Mouse (Mus musculus): Measurements from ENCODE around the gene Rcan3. TPM values are rescaled to one million over a fixed set of nuclear protein-coding genes. Genes with fewer than 3 reads are reported as not detected.

The Rcan3 gene
- polyA plus RNA-seq, 1 experiment from 2014 or later, result 10.1 TPM

DNA sequence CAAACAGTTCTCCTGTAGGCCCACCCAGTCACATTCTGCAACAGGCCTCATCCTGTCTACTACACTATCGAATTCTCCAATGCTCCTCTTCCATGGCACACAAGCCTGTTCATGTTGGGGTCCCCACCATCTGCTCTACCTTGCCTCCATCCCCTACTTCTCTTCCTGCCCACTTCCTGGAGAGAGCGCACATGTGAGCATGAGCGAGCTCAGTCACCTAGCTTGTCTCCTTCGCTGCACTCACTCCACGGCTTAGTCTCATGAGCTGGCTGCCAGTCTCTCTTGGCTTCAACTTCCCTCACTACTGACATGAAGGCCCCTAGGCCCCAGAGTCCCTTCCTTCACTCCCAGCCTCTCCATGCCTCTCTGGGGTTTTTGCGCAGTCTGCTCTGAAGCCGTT is 7.1 kb downstream of the Rcan3 start:
- Histone ChIP-seq H3K9ac (ENCODE audit: low read depth, low read length) (no peak overlapping the region), H3K4me1 (ENCODE audit: control insufficient read depth, insufficient read depth, low read length) (no peaks in the 10 kb centered on the region), H3K27me3 (ENCODE audit: control insufficient read depth, insufficient read depth, low read length) (no peaks in the 10 kb centered on the region), H3K27ac (ENCODE audit: low read depth, low read length) (no peak overlapping the region), H3K36me3 (ENCODE audit: control insufficient read depth, insufficient read depth, low read length) (peaks cover 4% of the 10 kb centered on the region; the same call in 1 of the 2 replicates), H3K4me3 (ENCODE audit: low read depth, low read length) (no peak overlapping the region), H3K4me2 (no peak overlapping the region), H3K9me3 (replicated peaks; ENCODE audit: control insufficient read depth, low read length) (no peaks in the 10 kb centered on the region)
- WGBS (ENCODE audit: insufficient replicate concordance), result 88% methylated on average over 7 of the region's 7 CpGs
- no peak for ATAC-seq (replicated peaks; ENCODE audit: insufficient number of reproducible peaks, low FRiP score, low TSS enrichment)

DNA sequence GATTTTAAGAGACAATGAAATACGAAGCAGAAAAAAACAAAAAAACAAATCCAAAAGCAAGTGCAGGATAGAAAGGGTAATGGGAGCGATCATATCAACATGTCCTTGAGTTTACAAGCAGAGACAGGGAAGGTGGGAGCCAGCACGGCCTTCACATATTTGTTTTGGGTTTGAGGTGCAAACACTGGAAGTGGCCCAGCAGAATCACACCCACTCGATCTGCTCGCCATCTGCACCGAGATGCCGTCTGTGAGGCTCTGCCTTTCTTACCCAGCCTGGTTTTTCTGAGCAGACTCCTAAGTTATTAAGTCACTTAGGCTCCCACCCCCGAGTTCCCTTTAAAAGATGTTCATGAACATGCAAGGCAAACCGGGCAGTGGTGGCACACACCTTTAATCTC is 8.0 kb downstream of the Rcan3 start:
- H3K4me1 ChIP-seq (ENCODE audit: control insufficient read depth, insufficient read depth, low read length), result no peaks in the 10 kb centered on the region
- H3K27me3 ChIP-seq (ENCODE audit: control insufficient read depth, insufficient read depth, low read length), result no peaks in the 10 kb centered on the region
- no peak overlapping the region for H3K4me3 ChIP-seq (ENCODE audit: low read depth, low read length)
- no peak overlapping the region for H3K27ac ChIP-seq (ENCODE audit: low read depth, low read length)
- ATAC-seq (replicated peaks; ENCODE audit: insufficient number of reproducible peaks, low FRiP score, low TSS enrichment), result no peak
- no peak overlapping the region for H3K9ac ChIP-seq (ENCODE audit: low read depth, low read length)
- WGBS (ENCODE audit: insufficient replicate concordance), result 82% methylated on average over 9 of the region's 9 CpGs
- H3K9me3 ChIP-seq (replicated peaks; ENCODE audit: control insufficient read depth, low read length), result no peaks in the 10 kb centered on the region
- peaks cover 4% of the 10 kb centered on the region; the same call in 1 of the 2 replicates for H3K36me3 ChIP-seq (ENCODE audit: control insufficient read depth, insufficient read depth, low read length)
- no peak overlapping the region for H3K4me2 ChIP-seq

DNA sequence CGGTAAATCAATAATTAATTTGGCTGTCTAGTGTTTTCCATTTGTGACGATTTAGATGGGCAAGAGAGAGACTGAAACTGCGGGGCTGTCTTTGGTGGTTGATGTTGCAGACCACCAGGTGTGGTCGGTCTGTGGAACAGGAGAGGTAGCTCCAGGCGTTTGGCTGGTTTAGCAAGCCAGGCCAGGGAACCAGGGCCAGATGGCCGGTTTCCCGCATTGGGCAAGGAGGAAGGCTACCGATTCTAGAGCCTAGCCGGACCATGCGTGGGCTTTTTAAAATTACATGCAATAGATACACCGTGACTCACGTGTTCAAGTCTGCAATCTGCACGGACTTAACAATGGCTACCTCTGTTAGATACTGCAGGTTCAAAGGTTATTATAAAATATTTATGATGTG is 12.7 kb downstream of the Rcan3 start:
- ATAC-seq (replicated peaks; ENCODE audit: insufficient number of reproducible peaks, low FRiP score, low TSS enrichment), result no peak
- H3K9me3 ChIP-seq (replicated peaks; ENCODE audit: control insufficient read depth, low read length), result no peaks in the 10 kb centered on the region
- H3K27ac ChIP-seq (ENCODE audit: low read depth, low read length), result no peak overlapping the region
- 89% methylated on average over 13 of the region's 13 CpGs for WGBS (ENCODE audit: insufficient replicate concordance)
- H3K4me3 ChIP-seq (ENCODE audit: low read depth, low read length), result no peak overlapping the region
- H3K9ac ChIP-seq (ENCODE audit: low read depth, low read length), result no peak overlapping the region
- H3K27me3 ChIP-seq (ENCODE audit: control insufficient read depth, insufficient read depth, low read length), result no peaks in the 10 kb centered on the region
- no peaks in the 10 kb centered on the region for H3K4me1 ChIP-seq (ENCODE audit: control insufficient read depth, insufficient read depth, low read length)
- peaks cover 4% of the 10 kb centered on the region; the same call in 1 of the 2 replicates for H3K36me3 ChIP-seq (ENCODE audit: control insufficient read depth, insufficient read depth, low read length)
- H3K4me2 ChIP-seq, result no peak overlapping the region

GRCm38 (mm10) chr4:135420416-135420815 is 13.2 kb downstream of the Rcan3 start:
- Histone ChIP-seq H3K4me2 (no peak overlapping the region), H3K36me3 (ENCODE audit: control insufficient read depth, insufficient read depth, low read length) (peaks cover 4% of the 10 kb centered on the region; the same call in 1 of the 2 replicates), H3K27ac (ENCODE audit: low read depth, low read length) (no peak overlapping the region), H3K9me3 (replicated peaks; ENCODE audit: control insufficient read depth, low read length) (no peaks in the 10 kb centered on the region), H3K4me1 (ENCODE audit: control insufficient read depth, insufficient read depth, low read length) (no peaks in the 10 kb centered on the region), H3K4me3 (ENCODE audit: low read depth, low read length) (no peak overlapping the region), H3K9ac (ENCODE audit: low read depth, low read length) (no peak overlapping the region), H3K27me3 (ENCODE audit: control insufficient read depth, insufficient read depth, low read length) (no peaks in the 10 kb centered on the region)
- WGBS (ENCODE audit: insufficient replicate concordance), result 69% methylated on average over 11 of the region's 11 CpGs
- no peak for ATAC-seq (replicated peaks; ENCODE audit: insufficient number of reproducible peaks, low FRiP score, low TSS enrichment)

DNA sequence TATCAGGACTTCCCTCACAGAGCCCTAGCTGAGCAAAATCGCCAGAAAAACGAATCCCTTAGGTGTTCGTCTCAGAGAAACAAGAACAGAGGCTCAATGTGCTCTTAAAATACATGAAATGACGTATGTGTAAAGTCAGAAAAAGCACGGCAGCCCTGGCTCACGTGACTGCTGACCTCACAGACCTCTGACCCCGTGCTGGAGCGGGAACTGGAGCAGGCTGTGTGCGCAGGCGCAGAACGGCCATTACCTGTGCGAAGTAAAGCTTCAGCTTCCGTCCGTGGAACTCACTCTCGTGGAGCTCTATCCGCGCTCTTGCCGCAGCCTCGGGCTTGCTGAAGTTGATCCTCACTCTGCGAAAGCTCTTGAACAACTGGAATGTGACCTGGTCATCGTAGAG is 13.7 kb downstream of the Rcan3 start:
- no peak overlapping the region for H3K4me2 ChIP-seq
- no peak for ATAC-seq (replicated peaks; ENCODE audit: insufficient number of reproducible peaks, low FRiP score, low TSS enrichment)
- no peak overlapping the region for H3K4me3 ChIP-seq (ENCODE audit: low read depth, low read length)
- H3K9ac ChIP-seq (ENCODE audit: low read depth, low read length), result no peak overlapping the region
- no peaks in the 10 kb centered on the region for H3K27me3 ChIP-seq (ENCODE audit: control insufficient read depth, insufficient read depth, low read length)
- WGBS (ENCODE audit: insufficient replicate concordance), result 74% methylated on average over 21 of the region's 21 CpGs
- H3K9me3 ChIP-seq (replicated peaks; ENCODE audit: control insufficient read depth, low read length), result no peaks in the 10 kb centered on the region
- H3K27ac ChIP-seq (ENCODE audit: low read depth, low read length), result no peak overlapping the region
- H3K4me1 ChIP-seq (ENCODE audit: control insufficient read depth, insufficient read depth, low read length), result no peaks in the 10 kb centered on the region
- H3K36me3 ChIP-seq (ENCODE audit: control insufficient read depth, insufficient read depth, low read length), result peaks cover 2% of the 10 kb centered on the region; the same call in 1 of the 2 replicates

- Histone ChIP-seq H3K36me3 (ENCODE audit: control insufficient read depth, insufficient read depth, low read length) (no peaks in the 10 kb centered on the region), H3K4me2 (no peak overlapping the region), H3K27ac (ENCODE audit: low read depth, low read length) (no peak overlapping the region), H3K9me3 (replicated peaks; ENCODE audit: control insufficient read depth, low read length) (no peaks in the 10 kb centered on the region), H3K27me3 (ENCODE audit: control insufficient read depth, insufficient read depth, low read length) (no peaks in the 10 kb centered on the region), H3K9ac (ENCODE audit: low read depth, low read length) (no peak overlapping the region), H3K4me3 (ENCODE audit: low read depth, low read length) (no peak overlapping the region), H3K4me1 (ENCODE audit: control insufficient read depth, insufficient read depth, low read length) (no peaks in the 10 kb centered on the region)
- ATAC-seq (replicated peaks; ENCODE audit: insufficient number of reproducible peaks, low FRiP score, low TSS enrichment), result no peak
- WGBS (ENCODE audit: insufficient replicate concordance), result 81% methylated on average over 21 of the region's 21 CpGs
These were observed 17.3 kb downstream of the Rcan3 start for GRCm38 (mm10) chr4:135416367-135416766.

DNA sequence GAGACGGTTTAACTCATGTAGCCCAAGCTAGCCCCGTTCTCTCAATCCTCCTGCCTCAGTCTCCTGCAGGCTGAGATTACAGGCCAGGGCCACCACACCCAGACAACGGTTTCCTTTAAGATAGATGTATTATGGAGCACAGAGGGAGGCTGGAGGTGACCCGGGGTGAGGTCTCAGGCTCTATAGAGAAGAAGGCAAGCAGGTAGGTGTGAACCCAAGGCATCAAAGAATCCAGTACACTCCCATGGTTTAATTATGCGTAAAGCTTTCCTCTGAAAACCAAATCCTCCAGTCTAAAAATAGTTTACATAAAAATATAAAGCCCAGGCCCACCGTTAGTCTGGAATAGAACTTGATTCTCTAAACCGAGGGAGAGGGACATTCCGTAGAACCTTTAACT is 20.2 kb downstream of the Rcan3 start:
- H3K4me2 ChIP-seq, result no peak overlapping the region
- no peak overlapping the region for H3K4me3 ChIP-seq (ENCODE audit: low read depth, low read length)
- H3K36me3 ChIP-seq (ENCODE audit: control insufficient read depth, insufficient read depth, low read length), result no peaks in the 10 kb centered on the region
- WGBS (ENCODE audit: insufficient replicate concordance), result 73% methylated on average over 8 of the region's 8 CpGs
- ATAC-seq (replicated peaks; ENCODE audit: insufficient number of reproducible peaks, low FRiP score, low TSS enrichment), result no peak
- H3K27ac ChIP-seq (ENCODE audit: low read depth, low read length), result no peak overlapping the region
- H3K27me3 ChIP-seq (ENCODE audit: control insufficient read depth, insufficient read depth, low read length), result no peaks in the 10 kb centered on the region
- H3K4me1 ChIP-seq (ENCODE audit: control insufficient read depth, insufficient read depth, low read length), result no peaks in the 10 kb centered on the region
- H3K9me3 ChIP-seq (replicated peaks; ENCODE audit: control insufficient read depth, low read length), result no peaks in the 10 kb centered on the region
- H3K9ac ChIP-seq (ENCODE audit: low read depth, low read length), result no peak overlapping the region

DNA sequence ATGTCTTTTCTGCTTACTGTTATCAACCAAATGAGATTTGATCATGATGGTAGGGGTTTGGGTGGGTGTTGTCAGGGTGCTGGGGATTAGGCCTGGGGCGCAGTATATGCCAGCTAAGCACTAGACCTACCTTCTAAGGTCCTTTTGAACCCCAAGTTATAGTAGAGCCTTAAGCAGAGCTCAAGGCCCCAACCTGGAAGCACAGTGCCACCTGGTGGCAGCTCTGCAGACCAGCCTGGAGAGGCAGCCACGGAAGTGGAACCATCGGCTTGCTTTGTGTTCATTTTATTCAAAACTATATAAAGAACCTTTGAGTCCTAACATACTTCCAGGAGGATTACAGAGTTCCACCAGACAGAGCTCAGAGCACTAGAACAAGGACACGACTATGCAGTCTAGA is 22.0 kb downstream of the Rcan3 start:
- H3K9ac ChIP-seq (ENCODE audit: low read depth, low read length), result no peak overlapping the region
- WGBS (ENCODE audit: insufficient replicate concordance), result 36% methylated on average over 4 of the region's 4 CpGs
- no peak overlapping the region for H3K27ac ChIP-seq (ENCODE audit: low read depth, low read length)
- no peak overlapping the region for H3K4me2 ChIP-seq
- H3K4me1 ChIP-seq (ENCODE audit: control insufficient read depth, insufficient read depth, low read length), result no peaks in the 10 kb centered on the region
- ATAC-seq (replicated peaks; ENCODE audit: insufficient number of reproducible peaks, low FRiP score, low TSS enrichment), result no peak
- H3K4me3 ChIP-seq (ENCODE audit: low read depth, low read length), result no peak overlapping the region
- no peaks in the 10 kb centered on the region for H3K9me3 ChIP-seq (replicated peaks; ENCODE audit: control insufficient read depth, low read length)
- no peaks in the 10 kb centered on the region for H3K27me3 ChIP-seq (ENCODE audit: control insufficient read depth, insufficient read depth, low read length)
- H3K36me3 ChIP-seq (ENCODE audit: control insufficient read depth, insufficient read depth, low read length), result no peaks in the 10 kb centered on the region

- Histone ChIP-seq H3K4me1 (ENCODE audit: control insufficient read depth, insufficient read depth, low read length) (peaks cover 2% of the 10 kb centered on the region; the same call in 1 of the 2 replicates), H3K27ac (ENCODE audit: low read depth, low read length) (no peak overlapping the region)
- 60% methylated on average over 5 of the region's 5 CpGs for WGBS (ENCODE audit: insufficient replicate concordance)
These were observed 27.5 kb downstream of the Rcan3 start for GRCm38 (mm10) chr4:135406180-135406579.

More at GRCm38 (mm10) chr4:135406180-135406579, 27.5 kb downstream of the Rcan3 start:
- H3K36me3 ChIP-seq (ENCODE audit: control insufficient read depth, insufficient read depth, low read length), result no peaks in the 10 kb centered on the region
- H3K9ac ChIP-seq (ENCODE audit: low read depth, low read length), result no peak overlapping the region
- no peak for ATAC-seq (replicated peaks; ENCODE audit: insufficient number of reproducible peaks, low FRiP score, low TSS enrichment)
- no peak overlapping the region for H3K4me2 ChIP-seq
- no peaks in the 10 kb centered on the region for H3K27me3 ChIP-seq (ENCODE audit: control insufficient read depth, insufficient read depth, low read length)
- H3K9me3 ChIP-seq (replicated peaks; ENCODE audit: control insufficient read depth, low read length), result no peaks in the 10 kb centered on the region
- H3K4me3 ChIP-seq (ENCODE audit: low read depth, low read length), result no peak overlapping the region
